Mouse (Mus musculus): Measurements from ENCODE around the gene Pate4. TPM values are rescaled to one million over a fixed set of nuclear protein-coding genes. Genes with fewer than 3 reads are reported as not detected.
"Not testable (repeated sequence)": the region's sequence is repeated elsewhere in the genome, so short reads cannot be mapped to it uniquely, and the experiment has no call there.

Pate4 gene
- polyA plus RNA-seq (2012; fragmentation: generic; extraction: Trizol), result not detected
- long read RNA-seq, experiment 1, result 0 reads
- long read RNA-seq, experiment 2, result 0 reads

DNA sequence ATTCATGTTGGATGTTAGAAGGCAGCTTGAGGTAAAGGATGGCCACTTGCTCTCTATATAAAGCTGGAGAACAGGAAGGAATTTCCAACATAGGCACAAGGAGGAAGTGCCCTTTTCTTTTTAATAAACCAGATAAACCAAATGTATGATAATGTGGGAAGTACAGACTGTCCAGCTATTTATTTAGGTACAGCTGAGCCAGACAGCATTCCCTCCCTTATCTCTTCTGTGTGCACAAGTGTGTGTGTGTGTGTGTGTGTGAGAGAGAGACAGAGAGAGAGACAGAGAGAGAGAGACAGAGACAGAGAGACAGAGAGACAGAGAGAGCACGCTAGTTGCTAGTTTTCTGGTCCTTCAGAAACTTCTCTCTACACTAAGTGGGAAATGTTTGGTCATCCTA is at the start of gene Pate4:
Gene Pate4, minus strand, starts transcription at position 101 of the 400 bp plus-strand sequence.
- Histone ChIP-seq H3K79me2 (ENCODE audit: control insufficient read depth, insufficient read depth) (no peaks in the 10 kb centered on the region), H3K79me3 (ENCODE audit: low read depth) (no peaks in the 10 kb centered on the region), H3K27me3 (ENCODE audit: control insufficient read depth, insufficient read depth, insufficient read length) (no peaks in the 10 kb centered on the region), H3K4me3 (ENCODE audit: insufficient read depth, poor library complexity, severe bottlenecking) (no peak within 1 kb of the TSS), H3ac (ENCODE audit: control insufficient read depth, insufficient read length, low read depth) (no peak within 1 kb of the TSS), H3K36me3 (ENCODE audit: control insufficient read depth, insufficient read depth) (no peaks in the 10 kb centered on the region)
- TF ChIP-seq MYOG (IDR thresholded peaks at IDR 0.05; ENCODE audit: control insufficient read depth, extremely low read depth, insufficient read length) (no peak), MAX (IDR thresholded peaks at IDR 0.05) (no peak), CTCF (IDR thresholded peaks at IDR 0.05; ENCODE audit: control insufficient read depth, insufficient read depth, insufficient read length) (no peak)

DNA sequence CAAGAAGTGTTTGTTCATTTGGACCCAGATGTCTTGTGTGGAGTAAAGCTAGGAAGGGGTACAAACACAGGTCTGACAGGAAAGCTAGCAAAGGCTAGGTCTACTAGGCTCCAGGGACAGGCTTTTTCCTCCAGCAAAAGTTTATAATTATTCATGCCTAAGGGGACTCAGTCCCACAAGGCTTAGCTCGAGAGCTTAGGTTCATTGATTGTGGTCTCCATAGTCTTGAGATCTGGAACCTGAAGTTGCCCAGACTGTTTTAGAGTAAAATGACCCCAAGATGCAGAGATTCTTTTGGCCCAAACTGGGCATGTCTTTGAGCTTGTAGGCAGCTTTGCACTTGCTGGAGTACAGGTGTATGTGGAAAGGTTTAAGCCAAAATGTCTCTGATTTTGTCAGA is 36.4 kb upstream of the Pate4 start, which contains the start of gene Pate3:
Gene Pate3, minus strand, starts transcription at position 101 of the 400 bp plus-strand sequence.
- no peaks in the 10 kb centered on the region for H3K27me3 ChIP-seq (ENCODE audit: control insufficient read depth, insufficient read depth, insufficient read length)
- no peak for TF ChIP-seq CTCF (IDR thresholded peaks at IDR 0.05; ENCODE audit: control insufficient read depth, insufficient read depth, insufficient read length)
- no peak for TF ChIP-seq MYOD1 (IDR thresholded peaks at IDR 0.05; ENCODE audit: control insufficient read depth, insufficient read length, low read depth)
- no peak for TF ChIP-seq MAX (IDR thresholded peaks at IDR 0.05)
- TF ChIP-seq CEBPB (IDR thresholded peaks at IDR 0.05; ENCODE audit: low read depth), result no peak
- TF ChIP-seq FOSL1 (IDR thresholded peaks at IDR 0.05; ENCODE audit: insufficient read depth, low read length, poor library complexity, severe bottlenecking), result no peak
- TF ChIP-seq USF1 (IDR thresholded peaks at IDR 0.05; ENCODE audit: low read depth), result no peak
- TF ChIP-seq MYOG (IDR thresholded peaks at IDR 0.05; ENCODE audit: control insufficient read depth, extremely low read depth, insufficient read length), result no peak
- no peaks in the 10 kb centered on the region for H3K79me2 ChIP-seq (ENCODE audit: control insufficient read depth, insufficient read depth)
- no peak within 1 kb of the TSS for H3ac ChIP-seq (ENCODE audit: control insufficient read depth, insufficient read length, low read depth)
- H3K36me3 ChIP-seq (ENCODE audit: control insufficient read depth, insufficient read depth), result no peaks in the 10 kb centered on the region
- no peak within 1 kb of the TSS for H3K4me3 ChIP-seq (ENCODE audit: insufficient read depth, poor library complexity, severe bottlenecking)
- H3K79me3 ChIP-seq (ENCODE audit: low read depth), result no peaks in the 10 kb centered on the region

DNA sequence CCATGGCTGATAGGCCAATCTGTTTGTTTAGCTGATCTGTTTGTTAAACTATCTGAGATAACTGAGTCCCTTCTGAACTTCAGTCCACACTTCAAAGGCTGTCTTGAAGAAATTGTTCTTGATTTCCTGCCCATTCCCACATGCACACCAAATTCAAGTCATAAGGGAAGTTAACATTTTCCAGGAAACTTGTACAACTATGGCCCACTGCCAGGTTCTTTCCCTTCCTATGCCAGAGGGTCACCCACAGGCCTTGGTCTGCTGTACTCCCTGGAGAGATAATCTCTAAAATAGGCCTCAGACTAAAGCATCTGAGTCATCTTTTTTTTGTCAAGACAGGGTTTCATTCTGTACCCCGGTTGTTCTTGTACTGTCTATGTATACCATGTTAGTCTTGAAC is 21.2 kb upstream of the Pate4 start:
- no peaks in the 10 kb centered on the region for H3K79me2 ChIP-seq (ENCODE audit: control insufficient read depth, insufficient read depth)
- H3K36me3 ChIP-seq (ENCODE audit: control insufficient read depth, insufficient read depth), result no peaks in the 10 kb centered on the region
- H3K79me3 ChIP-seq (ENCODE audit: low read depth), result no peaks in the 10 kb centered on the region
- no peak overlapping the region for H3ac ChIP-seq (ENCODE audit: control insufficient read depth, insufficient read length, low read depth)
- H3K4me3 ChIP-seq (ENCODE audit: insufficient read depth, poor library complexity, severe bottlenecking), result no peak overlapping the region
- no peak for TF ChIP-seq USF1 (IDR thresholded peaks at IDR 0.05; ENCODE audit: low read depth)
- no peak for TF ChIP-seq CTCF (IDR thresholded peaks at IDR 0.05; ENCODE audit: control insufficient read depth, insufficient read depth, insufficient read length)
- no peak for TF ChIP-seq CEBPB (IDR thresholded peaks at IDR 0.05; ENCODE audit: low read depth)
- no peak for TF ChIP-seq MYOG (IDR thresholded peaks at IDR 0.05; ENCODE audit: control insufficient read depth, extremely low read depth, insufficient read length)
- no peak for TF ChIP-seq MAX (IDR thresholded peaks at IDR 0.05)
- TF ChIP-seq MYOD1 (IDR thresholded peaks at IDR 0.05; ENCODE audit: control insufficient read depth, insufficient read length, low read depth), result no peak
- TF ChIP-seq FOSL1 (IDR thresholded peaks at IDR 0.05; ENCODE audit: insufficient read depth, low read length, poor library complexity, severe bottlenecking), result no peak
- H3K27me3 ChIP-seq (ENCODE audit: control insufficient read depth, insufficient read depth, insufficient read length), result no peaks in the 10 kb centered on the region

DNA sequence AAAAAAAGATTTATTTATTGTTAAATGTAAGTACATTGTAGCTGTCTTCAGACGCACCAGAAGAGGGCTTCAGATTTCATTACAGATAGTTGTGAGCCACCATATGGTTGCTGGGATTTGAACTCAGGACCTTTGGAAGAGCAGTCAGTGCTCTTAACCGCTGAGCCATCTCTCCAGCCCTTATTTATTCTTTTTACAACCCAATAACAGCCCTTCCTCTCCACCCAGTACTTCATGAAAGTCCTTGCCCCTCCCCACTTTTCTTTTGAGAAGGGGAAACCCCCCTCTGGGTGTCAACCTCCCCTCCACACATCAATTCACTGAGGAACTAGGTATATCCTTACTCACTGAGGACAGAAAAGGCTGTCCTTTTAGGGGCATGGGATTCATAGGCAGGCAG is 5.0 kb upstream of the Pate4 start:
- not testable (repeated sequence) for H3K79me3 ChIP-seq (ENCODE audit: low read depth); H3K79me2 ChIP-seq (ENCODE audit: control insufficient read depth, insufficient read depth); H3K27me3 ChIP-seq (ENCODE audit: control insufficient read depth, insufficient read depth, insufficient read length); H3K4me3 ChIP-seq (ENCODE audit: insufficient read depth, poor library complexity, severe bottlenecking); H3K36me3 ChIP-seq (ENCODE audit: control insufficient read depth, insufficient read depth); H3ac ChIP-seq (ENCODE audit: control insufficient read depth, insufficient read length, low read depth)

DNA sequence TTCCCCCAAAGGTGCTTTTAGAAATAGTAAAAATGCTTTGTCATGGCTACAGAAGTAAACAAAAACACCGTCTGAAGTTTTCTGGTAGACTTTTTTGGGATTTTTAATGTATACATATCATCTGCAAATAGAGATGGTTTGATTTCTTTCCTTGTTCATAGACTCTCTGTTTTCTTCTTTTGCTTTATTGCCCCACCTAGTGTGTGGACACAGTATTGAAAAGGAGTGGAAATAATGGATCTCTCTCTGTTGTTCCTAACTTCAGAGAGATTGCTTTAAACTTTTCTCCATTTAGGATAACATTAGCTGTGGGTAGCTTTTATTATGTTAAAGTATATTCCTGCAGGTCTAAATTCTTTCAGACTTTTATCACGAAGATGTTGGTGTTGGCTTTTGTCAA is 2.3 kb upstream of the Pate4 start:
- TF ChIP-seq MYOG (IDR thresholded peaks at IDR 0.05; ENCODE audit: control insufficient read depth, extremely low read depth, insufficient read length) (no peak), MYOD1 (IDR thresholded peaks at IDR 0.05; ENCODE audit: control insufficient read depth, insufficient read length, low read depth) (no peak), FOSL1 (IDR thresholded peaks at IDR 0.05; ENCODE audit: insufficient read depth, low read length, poor library complexity, severe bottlenecking) (no peak), CEBPB (IDR thresholded peaks at IDR 0.05; ENCODE audit: low read depth) (no peak), MAX (IDR thresholded peaks at IDR 0.05) (no peak), CTCF (IDR thresholded peaks at IDR 0.05; ENCODE audit: control insufficient read depth, insufficient read depth, insufficient read length) (no peak), USF1 (IDR thresholded peaks at IDR 0.05; ENCODE audit: low read depth) (no peak)
- no peak overlapping the region for H3ac ChIP-seq (ENCODE audit: control insufficient read depth, insufficient read length, low read depth)
- no peaks in the 10 kb centered on the region for H3K79me3 ChIP-seq (ENCODE audit: low read depth)
- no peaks in the 10 kb centered on the region for H3K79me2 ChIP-seq (ENCODE audit: control insufficient read depth, insufficient read depth)
- H3K4me3 ChIP-seq (ENCODE audit: insufficient read depth, poor library complexity, severe bottlenecking), result no peak overlapping the region
- no peaks in the 10 kb centered on the region for H3K36me3 ChIP-seq (ENCODE audit: control insufficient read depth, insufficient read depth)
- peaks cover 4% of the 10 kb centered on the region for H3K27me3 ChIP-seq (ENCODE audit: control insufficient read depth, insufficient read depth, insufficient read length)

DNA sequence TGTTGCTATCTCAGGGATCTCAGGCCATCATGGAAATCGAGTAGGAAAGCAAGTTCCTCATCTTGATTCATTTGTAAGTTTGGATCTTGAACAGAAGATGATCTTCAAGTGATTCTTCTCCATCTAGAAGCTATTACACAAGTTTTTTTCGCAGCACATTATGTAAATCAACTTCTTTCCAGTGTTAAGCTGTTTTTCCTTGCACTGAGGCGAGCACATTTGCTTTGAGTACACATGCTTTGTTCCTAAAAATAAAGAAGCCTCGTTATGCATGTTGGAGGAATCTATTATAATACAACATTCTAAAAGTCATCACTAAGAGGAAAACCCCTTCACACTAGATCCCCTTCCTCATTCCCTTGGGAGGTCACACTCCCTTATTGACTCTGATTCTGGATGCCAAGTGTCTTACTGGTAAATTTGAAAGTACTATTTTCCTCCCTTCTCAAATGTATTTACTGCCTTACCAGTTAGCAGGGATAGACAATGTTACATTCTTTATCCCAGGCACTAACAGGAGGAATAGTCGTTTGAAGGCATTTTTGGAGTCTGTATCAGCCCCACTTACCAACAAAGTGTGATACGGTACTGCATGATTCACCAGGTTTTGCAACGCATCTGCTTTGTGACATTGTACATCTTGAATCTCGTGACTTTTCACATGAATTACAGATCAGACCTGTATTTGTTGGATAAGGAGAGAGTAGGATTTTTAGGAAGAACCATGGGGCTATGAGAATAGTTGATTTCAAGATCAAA is 3.9 kb downstream of the Pate4 start:
- no peak for TF ChIP-seq MAX (IDR thresholded peaks at IDR 0.05)
- no peak for TF ChIP-seq CEBPB (IDR thresholded peaks at IDR 0.05; ENCODE audit: low read depth)
- no peak for TF ChIP-seq CTCF (IDR thresholded peaks at IDR 0.05; ENCODE audit: control insufficient read depth, insufficient read depth, insufficient read length)
- no peak for TF ChIP-seq USF1 (IDR thresholded peaks at IDR 0.05; ENCODE audit: low read depth)
- no peak for TF ChIP-seq MYOD1 (IDR thresholded peaks at IDR 0.05; ENCODE audit: control insufficient read depth, insufficient read length, low read depth)
- TF ChIP-seq MYOG (IDR thresholded peaks at IDR 0.05; ENCODE audit: control insufficient read depth, extremely low read depth, insufficient read length), result no peak
- no peak for TF ChIP-seq FOSL1 (IDR thresholded peaks at IDR 0.05; ENCODE audit: insufficient read depth, low read length, poor library complexity, severe bottlenecking)
- H3K79me2 ChIP-seq (ENCODE audit: control insufficient read depth, insufficient read depth), result no peaks in the 10 kb centered on the region
- no peak overlapping the region for H3K4me3 ChIP-seq (ENCODE audit: insufficient read depth, poor library complexity, severe bottlenecking)

More for the DNA sequence above, 3.9 kb downstream of the Pate4 start:
- Histone ChIP-seq H3K27me3 (ENCODE audit: control insufficient read depth, insufficient read depth, insufficient read length) (no peaks in the 10 kb centered on the region), H3ac (ENCODE audit: control insufficient read depth, insufficient read length, low read depth) (no peak overlapping the region), H3K36me3 (ENCODE audit: control insufficient read depth, insufficient read depth) (no peaks in the 10 kb centered on the region), H3K79me3 (ENCODE audit: low read depth) (no peaks in the 10 kb centered on the region)
